Mouse (Mus musculus) thymus, adult 2 months (tissue): ENCODE results near the gene Mnat1.

Source experiments
- CTCF ChIP-seq: fragments of 200-500 bp; IDR thresholded peaks from 2 replicates; pipeline ENCODE4 v1.5.1; 2012; ENCODE audit warnings: mild to moderate bottlenecking, control low read depth, low read length, moderate library complexity, borderline replicate concordance; ENCODE audit not compliant: control insufficient read depth, poor library complexity, insufficient read depth; ENCODE audit errors: extremely low read depth
- POLR2A ChIP-seq: fragments of 200-500 bp; IDR thresholded peaks from 2 replicates; pipeline ENCODE4 v1.6.1; 2012; ENCODE audit warnings: mild to moderate bottlenecking, low read length, control low read depth, moderate library complexity; ENCODE audit not compliant: control insufficient read depth, poor library complexity, insufficient read depth; ENCODE audit errors: extremely low read depth

GRCm38 (mm10) chr12:73154150-73154549, 30.6 kb downstream of the Mnat1 start:
- no peak for TF ChIP-seq POLR2A
- TF ChIP-seq CTCF = no peak
